Mouse (Mus musculus) embryo, embryonic 10 days (tissue): Measurements from ENCODE around the gene Fry.

ENCODE experiments used
- DNase-seq: peaks from one replicate; pipeline ENCODE4 v3.0.0-alpha.2; 2015; ENCODE audit warnings: low spot score

The Fry gene

GRCm38 (mm10) chr5:150336451-150336850 lies 218.0 kb downstream of the Fry start:
- DNase-seq = no peak

DNA sequence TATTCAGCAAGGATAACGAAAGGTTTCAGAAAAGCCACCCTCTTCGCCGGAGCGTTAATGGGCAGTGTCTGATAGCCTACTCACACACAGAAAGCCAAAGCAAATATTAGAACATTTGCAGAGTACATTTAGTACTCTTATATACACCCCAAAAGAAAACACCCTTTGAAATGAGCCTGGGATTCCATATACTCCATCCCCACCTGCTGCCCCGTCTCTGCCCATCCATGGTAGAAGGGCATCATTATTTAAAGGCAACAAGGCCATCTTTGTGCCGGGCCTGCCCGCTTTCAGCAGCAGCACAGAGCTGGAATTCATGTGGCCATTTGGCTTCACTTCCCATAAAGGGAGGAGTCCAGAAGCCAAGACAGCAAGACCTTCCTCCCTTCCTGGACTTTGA lies 219.3 kb downstream of the Fry start:
- no peak for DNase-seq

- no peak for DNase-seq
These were observed 222.5 kb downstream of the Fry start for GRCm38 (mm10) chr5:150340944-150341343.

DNA sequence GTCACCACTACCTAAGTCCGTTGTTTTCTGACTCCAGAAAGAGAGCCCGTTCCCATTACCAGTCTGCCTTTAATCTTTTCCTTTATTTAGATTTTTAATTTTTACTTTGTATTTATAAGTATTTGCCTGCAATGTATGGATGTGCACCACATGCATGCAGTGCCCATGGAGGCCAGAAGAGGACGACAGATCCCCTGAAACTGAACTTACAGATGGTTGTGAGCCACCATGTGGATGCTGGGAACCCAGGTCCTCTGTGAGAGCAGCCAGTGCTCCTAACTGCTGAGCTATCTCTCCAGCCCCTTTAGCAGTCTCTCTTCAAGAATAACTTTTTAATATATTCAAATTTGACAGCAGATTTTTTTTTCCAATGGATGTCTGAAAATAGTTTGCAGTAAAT lies 223.7 kb downstream of the Fry start:
- DNase-seq = no peak

DNA sequence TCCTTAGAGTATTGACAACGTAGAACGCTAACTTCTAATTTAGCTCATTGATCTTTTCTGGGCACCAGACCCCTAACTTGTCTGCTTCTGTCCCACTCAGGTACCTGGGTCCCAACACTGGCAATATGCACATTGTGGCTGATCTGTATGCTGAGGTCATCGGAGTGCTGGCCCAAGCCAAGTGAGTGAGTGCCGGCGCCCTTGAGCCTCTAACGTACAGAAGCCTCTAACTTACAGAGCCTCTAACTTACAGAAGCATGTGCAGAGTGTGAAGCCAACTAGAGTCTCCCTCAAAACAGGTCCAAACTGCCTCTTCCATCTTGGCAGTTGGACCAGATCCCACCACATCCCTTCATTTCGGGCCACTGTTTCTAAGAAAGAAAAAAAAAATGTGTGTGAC lies 227.5 kb downstream of the Fry start:
- DNase-seq = no peak

GRCm38 (mm10) chr5:150346378-150346777 lies 227.9 kb downstream of the Fry start:
- DNase-seq = no peak

DNA sequence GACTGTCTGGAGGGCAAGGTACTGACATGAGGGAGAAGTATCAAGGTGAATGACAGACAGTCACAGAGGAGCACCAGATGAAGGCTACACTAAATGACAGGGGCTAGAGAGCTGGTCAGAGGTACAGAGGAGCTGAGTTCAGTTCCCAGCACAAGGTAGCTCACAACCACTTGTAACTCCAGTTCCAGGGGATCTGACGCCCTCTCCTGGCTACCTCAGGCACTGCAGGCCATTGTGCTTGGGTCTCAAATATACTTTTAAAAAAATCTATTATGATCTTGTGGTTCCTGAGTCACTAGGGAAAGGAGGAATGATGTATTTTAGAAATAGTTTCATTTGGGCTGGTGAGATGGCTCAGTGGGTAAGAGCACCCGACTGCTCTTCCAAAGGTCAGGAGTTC lies 229.4 kb downstream of the Fry start:
- no peak for DNase-seq

GRCm38 (mm10) chr5:150348302-150348701 lies 229.9 kb downstream of the Fry start:
- DNase-seq = no peak

- no peak for DNase-seq
These were observed 232.7 kb downstream of the Fry start for GRCm38 (mm10) chr5:150351191-150351590.

DNA sequence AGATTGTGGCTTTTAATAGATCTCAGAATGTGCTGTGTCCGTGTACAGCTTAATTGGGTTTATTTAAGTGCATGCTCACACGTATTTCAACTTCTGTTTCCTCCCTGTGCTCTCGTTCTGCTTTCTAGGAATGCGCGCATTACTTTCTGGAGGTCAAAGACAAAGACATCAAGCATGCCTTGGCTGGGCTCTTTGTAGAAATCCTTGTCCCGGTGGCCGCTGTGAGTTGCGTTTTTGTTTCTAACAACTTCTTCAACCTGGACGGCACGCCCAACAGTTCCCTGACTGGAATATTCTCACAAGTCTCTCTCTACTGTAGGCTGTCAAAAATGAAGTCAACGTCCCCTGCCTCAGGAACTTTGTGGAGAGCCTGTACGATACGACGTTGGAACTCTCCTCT lies 240.2 kb downstream of the Fry start:
- no peak for DNase-seq

DNA sequence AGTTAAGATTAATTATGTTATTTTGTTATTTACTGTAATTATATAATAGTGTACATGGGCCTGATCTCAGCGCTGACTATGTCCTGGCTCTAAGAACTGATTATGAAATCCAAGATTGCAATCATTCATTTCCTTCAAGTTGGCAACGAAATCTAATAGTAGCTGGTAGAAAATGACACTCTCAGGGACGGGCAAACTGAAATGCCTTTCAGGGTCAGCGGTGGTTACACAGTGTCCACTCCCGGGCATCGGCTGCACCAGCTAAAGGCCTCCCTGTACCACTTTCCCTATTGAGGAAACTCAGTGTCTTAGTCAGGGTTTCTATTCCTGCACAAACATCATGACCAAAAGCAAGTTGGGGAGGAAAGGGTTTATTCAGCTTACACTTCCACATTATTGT lies 243.8 kb downstream of the Fry start:
- DNase-seq = no peak

- DNase-seq = no peak
These were observed 246.2 kb downstream of the Fry start for GRCm38 (mm10) chr5:150364621-150365020.

GRCm38 (mm10) chr5:150367027-150367426 lies 248.6 kb downstream of the Fry start:
- no peak for DNase-seq

DNA sequence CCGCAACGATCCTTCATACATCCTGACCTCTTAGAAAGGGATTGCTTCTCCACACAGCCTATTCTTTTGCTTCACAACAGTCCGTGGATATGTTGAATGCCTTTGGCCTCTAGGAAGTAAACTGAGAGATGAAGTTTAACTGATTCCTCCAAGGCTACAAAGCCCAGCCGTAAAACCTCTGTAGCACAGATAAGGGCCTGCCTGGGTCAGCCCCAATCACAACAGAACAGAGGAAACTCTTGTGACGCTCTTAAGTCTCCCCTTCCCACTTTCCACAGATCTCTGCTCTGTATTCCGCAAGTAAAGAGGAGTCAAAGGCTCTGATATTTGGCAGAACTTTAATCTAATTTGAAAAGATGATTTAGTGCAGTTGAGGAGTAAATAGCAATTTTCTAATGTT lies 251.8 kb downstream of the Fry start:
- no peak for DNase-seq

- no peak for DNase-seq
These were observed 252.4 kb downstream of the Fry start for GRCm38 (mm10) chr5:150370895-150371294.

- DNase-seq = no peak
These were observed 254.5 kb downstream of the Fry start for GRCm38 (mm10) chr5:150372956-150373355.

- DNase-seq = no peak
These were observed 256.5 kb downstream of the Fry start for GRCm38 (mm10) chr5:150374778-150375559.

DNA sequence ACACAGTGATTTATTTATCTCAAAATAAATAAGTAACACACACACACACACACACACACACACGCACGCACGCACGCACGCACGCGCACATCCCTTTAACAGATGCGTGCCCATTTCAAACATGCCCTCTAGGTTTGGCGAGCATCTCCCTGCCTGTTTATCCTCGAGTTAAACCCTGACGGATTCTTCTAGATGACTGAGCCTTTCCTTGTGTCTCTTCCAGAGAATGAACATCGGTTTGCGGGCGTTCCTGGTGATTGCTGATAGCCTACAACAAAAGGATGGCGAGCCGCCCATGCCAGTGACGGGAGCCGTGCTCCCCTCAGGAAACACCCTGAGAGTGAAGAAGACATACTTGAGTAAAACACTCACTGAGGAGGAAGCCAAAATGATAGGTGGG lies 260.1 kb downstream of the Fry start:
- DNase-seq = no peak

DNA sequence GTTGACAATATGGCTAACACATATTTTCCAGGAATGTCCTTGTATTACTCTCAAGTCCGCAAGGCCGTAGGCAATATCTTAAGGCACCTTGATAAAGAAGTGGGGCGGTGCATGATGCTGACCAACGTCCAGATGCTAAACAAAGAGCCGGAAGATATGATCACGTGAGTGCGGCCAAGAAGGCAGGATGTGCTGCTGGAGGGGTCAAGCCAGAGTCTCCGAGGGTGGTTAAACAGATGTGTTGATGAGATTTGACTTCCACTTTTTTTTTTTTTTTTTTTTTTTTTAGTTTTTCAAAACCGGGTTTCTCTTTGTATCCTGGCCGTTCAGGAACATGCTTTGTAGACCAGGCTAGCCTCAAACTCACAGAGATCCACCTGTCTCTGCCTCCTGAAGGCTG lies 262.3 kb downstream of the Fry start:
- DNase-seq = no peak

GRCm38 (mm10) chr5:150382411-150382810 lies 264.0 kb downstream of the Fry start:
- DNase-seq = no peak

DNA sequence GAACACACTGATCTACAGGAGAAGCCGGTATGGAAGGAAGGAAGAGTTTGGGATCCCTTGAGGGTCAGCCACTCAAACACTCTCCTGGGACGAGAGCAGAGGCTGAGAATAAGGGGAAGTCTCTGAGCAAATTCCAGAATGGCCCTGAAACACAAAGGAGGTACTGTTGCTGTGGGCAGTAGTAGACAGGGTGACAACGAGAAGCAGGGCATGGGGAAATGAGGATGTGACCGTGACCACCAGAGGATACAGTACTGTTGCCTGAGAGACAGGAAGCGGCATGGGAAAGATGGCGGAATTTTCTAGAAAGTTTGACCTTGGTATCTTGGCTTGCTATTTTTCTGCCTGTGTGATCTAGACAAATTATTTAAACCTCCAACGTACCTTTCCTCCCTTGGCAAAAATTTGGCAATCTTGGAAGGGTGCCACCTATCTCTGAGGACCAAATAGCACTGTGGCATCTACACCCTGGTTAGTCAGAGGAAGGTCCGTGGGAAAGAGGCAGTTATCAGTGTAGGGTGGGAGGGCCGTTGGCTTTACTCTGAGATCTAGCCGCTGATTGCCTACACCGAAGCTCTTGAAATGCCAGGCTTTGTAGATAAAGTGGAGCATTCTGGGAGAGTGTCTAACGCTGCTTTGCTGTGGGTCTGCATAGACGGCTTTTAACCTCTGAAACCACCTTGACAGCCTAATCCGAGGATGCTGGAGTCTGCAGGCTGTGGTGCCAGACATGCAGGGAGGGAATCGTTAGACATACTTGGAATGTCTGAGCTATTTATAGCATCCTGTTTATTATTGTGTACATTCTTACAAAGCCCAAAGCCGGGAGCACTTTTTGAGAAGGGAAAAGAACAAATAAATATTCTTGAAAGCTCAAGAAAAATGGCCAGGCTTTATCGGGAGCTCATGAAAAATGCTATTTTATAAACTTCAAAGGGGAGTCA lies 266.1 kb downstream of the Fry start:
- peak; percentile 44 for DNase-seq

DNA sequence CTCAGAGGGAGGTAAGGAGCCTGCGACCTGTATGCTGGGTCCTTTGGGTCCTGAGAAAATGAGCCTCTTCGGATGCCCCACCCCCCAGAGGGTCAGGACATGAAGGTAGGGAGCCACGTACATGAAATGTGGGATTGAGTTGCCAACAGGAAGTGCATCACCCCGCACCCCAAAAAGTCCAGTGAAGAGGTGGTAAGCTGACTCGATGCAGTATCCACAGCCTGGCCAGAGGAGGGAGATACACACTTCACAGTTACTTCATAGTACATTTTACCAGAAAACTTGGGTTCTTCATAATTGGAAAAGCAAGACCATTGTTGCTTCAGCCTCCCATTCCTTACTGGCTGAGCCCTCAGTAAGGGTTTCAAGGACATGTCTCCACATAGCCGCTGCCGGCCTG lies 266.8 kb downstream of the Fry start:
- DNase-seq = no peak

GRCm38 (mm10) chr5:150388623-150389022 lies 270.2 kb downstream of the Fry start:
- no peak for DNase-seq
